Mouse (Mus musculus) 3134 (cell line): ENCODE data around the gene Tex9.
"Not testable (repeated sequence)": the region's sequence is repeated elsewhere in the genome, so short reads cannot be mapped to it uniquely, and the experiment has no call there.

ENCODE experiments used
- DNase-seq: peaks from one replicate; pipeline ENCODE4 v3.0.0-alpha.2; 2011; ENCODE audit warnings: low spot score; ENCODE audit not compliant: insufficient read length; ENCODE audit errors: extremely low read depth

The Tex9 gene

GRCm38 (mm10) chr9:72488523-72488922 is 3.5 kb downstream of the Tex9 start:
- DNase-seq, result no peak

- DNase-seq, result no peak
Measured at GRCm38 (mm10) chr9:72479276-72479675, 12.7 kb downstream of the Tex9 start.

- no peak for DNase-seq
Measured at GRCm38 (mm10) chr9:72477306-72477705, 14.7 kb downstream of the Tex9 start.

DNA sequence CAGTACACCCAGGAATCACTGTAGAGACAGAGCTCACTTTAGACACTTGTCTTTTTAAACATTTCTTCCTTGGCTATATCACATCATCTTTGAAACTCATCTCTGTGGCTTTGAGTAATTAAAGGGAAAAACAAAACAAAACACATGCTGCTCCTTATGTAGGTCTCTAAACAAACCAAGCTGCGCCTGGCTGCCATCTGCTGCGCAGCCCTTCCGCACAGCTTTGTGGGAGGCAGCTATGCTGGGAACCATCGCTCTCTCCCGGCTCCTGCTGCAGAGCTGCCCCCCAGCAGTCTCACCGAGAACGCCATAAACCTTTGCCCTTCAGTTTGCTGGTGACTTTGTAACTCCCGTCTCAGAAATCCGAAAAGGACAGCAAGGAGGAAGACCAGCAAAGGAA is 16.5 kb downstream of the Tex9 start:
- DNase-seq, result no peak

DNA sequence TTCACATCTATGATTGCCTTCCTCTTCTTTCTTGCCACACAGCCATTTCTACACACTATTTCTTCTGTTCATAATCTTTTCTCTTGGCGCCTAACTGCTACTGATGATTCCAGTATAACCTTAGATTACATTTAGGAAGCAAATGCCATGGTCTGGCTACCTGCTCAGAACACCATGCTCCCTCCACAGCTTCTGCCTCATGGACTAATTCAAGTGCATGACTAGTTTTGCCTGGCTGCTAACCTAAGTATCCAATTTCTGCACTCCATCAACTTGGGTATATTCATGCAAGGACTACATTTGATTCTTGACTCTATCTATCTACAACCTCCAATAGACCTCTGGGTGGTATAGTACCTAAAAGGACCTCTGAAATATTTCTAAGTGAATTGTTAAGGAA is 22.2 kb downstream of the Tex9 start:
- no peak for DNase-seq

DNA sequence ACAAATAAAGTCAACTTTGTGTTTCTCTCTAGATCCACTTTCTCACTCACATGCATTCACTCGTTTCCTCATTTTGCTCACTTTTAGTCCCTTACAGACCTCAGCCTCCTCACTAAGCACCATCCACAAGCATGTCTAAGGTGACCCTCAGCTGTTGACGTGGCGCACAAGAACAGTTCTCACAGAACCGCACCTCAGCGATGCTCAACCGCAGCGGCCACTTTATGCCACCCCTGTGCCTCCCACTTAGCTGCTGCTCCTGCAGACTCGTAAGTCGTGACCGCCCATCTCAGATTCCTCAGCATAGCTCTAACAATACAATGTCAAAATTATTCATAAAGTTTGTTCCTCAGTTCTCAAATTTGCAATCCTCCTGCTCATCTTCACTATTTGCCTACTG is 23.4 kb downstream of the Tex9 start:
- no peak for DNase-seq

DNA sequence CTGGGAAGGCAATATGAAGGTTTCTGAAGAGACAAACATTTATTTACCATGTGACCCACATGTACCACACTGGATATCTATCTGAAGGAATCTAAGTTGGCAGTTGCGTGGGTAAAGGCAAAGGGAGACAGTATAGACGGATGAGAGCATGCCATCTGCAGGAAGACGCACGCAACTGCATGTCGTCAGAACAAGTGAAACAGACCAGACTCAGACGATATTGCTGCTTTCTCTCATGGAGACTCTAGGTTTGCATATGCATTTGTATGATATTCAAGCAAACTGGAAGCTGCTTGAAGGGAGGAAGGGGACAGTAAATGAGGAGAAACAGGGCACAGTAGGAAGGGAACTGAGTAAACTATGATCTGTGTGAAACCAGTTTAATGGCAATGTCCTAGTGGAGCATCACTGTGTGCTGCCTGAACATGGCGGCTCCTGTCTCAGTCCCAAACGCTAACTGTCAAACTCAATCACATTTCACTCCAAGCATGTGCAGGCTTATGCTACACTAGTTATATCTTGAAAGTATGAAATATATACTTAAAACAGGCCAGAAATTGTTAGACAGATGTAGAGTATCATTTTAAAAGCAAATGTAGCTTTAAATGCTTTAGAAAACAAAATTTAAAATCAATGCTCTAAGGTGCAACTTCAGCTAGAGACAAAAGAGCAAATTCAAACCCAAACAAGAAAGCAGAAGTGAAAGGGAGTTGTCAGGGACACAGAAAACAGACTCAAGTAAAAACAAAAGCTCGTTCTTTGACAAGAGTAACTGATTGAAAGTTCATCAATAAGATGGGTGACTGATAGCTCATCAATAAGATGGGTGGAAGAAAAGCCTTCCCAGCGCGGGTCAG is 24.2 kb downstream of the Tex9 start:
- no peak for DNase-seq

- peak; percentile 20 for DNase-seq
Measured at GRCm38 (mm10) chr9:72465754-72466181, 26.2 kb downstream of the Tex9 start.

DNA sequence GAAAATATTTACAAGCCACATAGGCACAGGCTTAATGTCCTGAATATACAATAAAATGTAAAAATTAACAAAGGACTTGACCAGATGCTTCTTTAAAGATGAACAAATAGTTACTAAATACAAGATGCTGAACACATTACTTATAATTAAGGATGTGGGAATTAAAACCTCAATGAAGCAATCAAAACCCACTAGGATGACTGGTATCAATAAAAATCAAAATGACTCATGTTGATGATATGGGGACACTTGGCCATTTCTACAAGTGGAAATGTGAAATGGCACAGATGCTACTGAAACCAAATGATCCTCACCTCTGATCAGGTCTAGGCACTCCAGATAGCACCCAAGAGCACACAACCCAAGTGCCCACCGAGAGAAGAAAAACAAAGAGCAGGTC is 27.2 kb downstream of the Tex9 start:
- DNase-seq, result no peak

GRCm38 (mm10) chr9:72462427-72462826 is 29.6 kb downstream of the Tex9 start:
- DNase-seq, result no peak

GRCm38 (mm10) chr9:72460767-72461166 is 31.2 kb downstream of the Tex9 start:
- no peak for DNase-seq

DNA sequence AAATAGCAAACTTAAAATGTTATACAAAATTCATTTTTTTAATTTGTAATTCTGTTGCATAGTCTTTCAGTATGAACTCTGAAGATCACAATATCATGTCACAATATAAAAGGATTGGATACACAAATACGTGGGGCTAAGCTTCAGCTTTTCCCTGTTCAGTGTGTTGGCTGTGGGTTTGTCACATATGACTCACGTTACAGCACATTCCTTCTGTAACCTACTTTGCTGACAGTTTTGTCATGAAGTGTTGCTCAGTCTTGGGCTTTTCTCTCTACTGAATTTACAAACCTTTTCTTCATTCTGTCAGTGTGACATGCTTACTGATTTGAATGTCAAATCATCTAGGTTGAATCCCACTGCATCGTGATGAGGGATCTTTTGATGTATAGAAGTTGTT is 32.3 kb downstream of the Tex9 start:
- DNase-seq, result no peak

DNA sequence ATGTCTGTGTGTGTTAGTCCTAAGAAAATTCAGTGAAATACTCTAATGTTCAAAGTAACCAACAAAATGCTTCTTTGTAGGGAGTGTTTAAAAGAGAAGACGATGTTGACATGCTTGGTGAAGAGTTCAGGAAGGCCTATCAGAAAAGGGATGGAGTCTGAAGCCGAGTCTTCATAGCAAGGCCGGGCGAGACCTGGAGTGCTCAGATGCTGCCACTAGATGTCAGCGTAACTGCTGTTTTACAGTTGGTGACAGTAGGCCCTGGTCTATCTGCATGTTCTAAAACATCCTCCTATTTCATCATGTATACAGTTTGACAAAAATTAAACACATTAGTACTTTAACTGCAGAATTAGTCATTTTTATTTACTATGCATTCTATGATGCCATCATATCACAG is 33.8 kb downstream of the Tex9 start:
- peak; percentile 20 for DNase-seq

DNA sequence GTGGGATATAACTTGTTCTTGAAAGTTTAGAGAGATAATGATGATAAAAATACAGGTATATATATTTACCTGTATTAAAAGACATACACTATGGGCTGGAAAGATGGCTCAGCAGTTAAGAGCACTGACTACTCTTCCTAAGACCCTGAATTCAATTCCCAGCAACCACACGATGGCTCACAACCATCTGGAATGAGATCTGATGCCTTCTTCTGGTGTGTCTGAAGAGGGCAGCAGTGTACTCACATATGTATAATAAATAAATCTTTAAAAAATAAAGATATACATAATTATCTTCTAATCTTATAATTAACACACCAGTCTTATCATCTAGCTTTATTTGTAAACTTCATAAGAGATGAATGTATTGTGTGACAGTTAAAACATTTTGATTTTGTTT is 35.6 kb downstream of the Tex9 start:
- DNase-seq, result no peak

DNA sequence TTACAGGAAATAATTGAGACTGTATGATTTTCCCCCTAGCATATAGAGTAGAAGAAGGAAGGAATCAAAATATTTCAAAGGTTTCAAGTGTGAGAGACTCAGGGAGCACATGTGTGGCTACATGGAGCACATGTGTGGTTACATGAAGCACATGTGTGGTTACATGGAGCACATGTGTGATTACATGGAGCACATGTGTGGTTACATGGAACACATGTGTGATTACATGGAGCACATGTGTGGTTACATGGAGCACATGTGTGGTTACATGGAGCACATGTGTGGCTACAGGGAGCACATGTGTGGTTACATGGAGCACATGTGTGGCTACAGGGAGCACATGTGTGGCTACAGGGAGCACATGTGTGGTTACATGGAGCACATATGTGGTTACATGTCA is 37.7 kb downstream of the Tex9 start:
- not testable (repeated sequence) for DNase-seq

- DNase-seq, result no peak
Measured at GRCm38 (mm10) chr9:72451111-72451510, 40.9 kb downstream of the Tex9 start.

GRCm38 (mm10) chr9:72450363-72450762 is 41.6 kb downstream of the Tex9 start:
- no peak for DNase-seq

DNA sequence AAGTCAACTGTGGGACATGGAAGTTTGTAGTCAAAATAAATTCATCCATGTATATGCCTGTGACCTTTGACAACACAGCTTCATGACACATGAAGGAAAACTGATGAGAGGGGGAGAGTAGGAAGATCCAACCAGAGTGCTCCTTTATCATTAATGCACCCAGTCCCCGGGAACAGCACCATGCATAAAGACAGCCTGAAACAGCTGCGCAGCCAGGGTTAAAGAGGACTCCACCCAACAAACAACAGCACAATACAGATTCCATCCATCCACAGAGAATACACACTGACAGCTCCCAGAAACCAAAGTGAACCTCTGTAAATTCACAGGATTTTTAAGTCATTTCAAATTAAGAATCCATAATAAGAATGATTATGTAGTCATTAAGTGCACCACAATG is 42.2 kb downstream of the Tex9 start:
- no peak for DNase-seq

DNA sequence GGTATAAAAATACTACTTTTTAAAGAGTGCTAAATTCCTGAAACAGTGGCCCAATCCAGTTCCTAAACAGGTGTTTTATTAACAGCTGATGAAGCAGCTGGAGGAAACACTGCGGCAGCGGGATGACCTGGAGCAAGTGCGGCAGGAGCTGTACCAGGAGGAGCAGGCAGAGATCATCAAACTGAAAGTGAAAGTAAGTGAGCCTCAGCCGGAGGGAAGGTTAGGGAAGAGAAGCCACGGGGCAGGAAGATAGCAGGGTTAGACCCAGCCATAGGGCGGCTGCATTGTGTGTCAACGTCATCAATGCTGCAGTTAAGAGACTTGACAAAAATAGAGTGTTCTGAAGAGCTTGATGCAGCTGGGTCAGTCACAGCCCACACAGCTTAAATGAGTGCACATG is 42.6 kb downstream of the Tex9 start:
- no peak for DNase-seq

DNA sequence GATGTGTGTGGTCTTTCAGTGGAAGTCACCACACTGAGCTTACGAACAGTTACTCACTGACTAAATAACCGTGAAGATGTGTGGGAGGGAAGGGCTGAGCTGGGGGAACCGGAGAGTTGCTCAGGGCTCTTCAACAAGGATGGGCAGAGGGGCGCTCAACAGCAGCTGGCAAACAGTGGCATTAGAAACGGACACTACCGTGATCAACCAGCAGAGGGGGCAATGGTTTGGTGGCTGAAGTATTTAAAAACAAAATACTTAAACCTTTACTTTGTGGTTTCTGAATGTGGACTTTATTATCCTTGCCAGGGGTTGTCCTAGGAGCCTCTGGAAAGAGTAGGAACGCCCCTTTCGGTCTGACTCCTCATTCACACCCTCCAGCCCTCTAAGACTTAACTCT is 44.0 kb downstream of the Tex9 start:
- DNase-seq, result peak; percentile 28

GRCm38 (mm10) chr9:72441927-72442715 is 49.9 kb downstream of the Tex9 start:
- DNase-seq, result no peak
